In genomic region chr3:109104702-109105101, GRCm38 (mm10) we compare ENCODE assay signal across 41 mouse cellular contexts. TPM values are rescaled to one million over a fixed set of nuclear protein-coding genes. Genes with fewer than 3 reads are reported as not detected.
A peak's percentile ranks its signal among the peaks of the same experiment; 100 is the strongest.
DNase-seq lines count a peak whose midpoint lies in the region; ATAC-seq and TF ChIP-seq lines count a peak whose summit lies in the region.
"Had no signal": no experiment of that assay in that cellular context is flagged by ENCODE, and none has a peak within 500 bp of the region (broad histone marks: within the 10 kb centered on the region; RNA-seq: fewer than 3 reads in every experiment).

No protein-coding gene starts in this region.

- H3K27ac ChIP-seq in limb, embryonic 14.5 days (replicated peaks; ENCODE audit: low read depth, low read length), result no peak overlapping the region
- H3K27ac ChIP-seq: forebrain, embryonic 13.5 days; heart, embryonic 13.5 days; hindbrain, embryonic 15.5 days; kidney, embryonic 15.5 days; layer of hippocampus, adult 2 months; lung, embryonic 15.5 days; midbrain, embryonic 12.5 days; stomach, postnatal 0 days had no signal

- no peak overlapping the region for H3K4me2 ChIP-seq in limb, embryonic 14.5 days (replicated peaks; ENCODE audit: low read depth, low read length, severe bottlenecking)
- H3K4me2 ChIP-seq: forebrain, embryonic 13.5 days; heart, embryonic 13.5 days; hindbrain, embryonic 15.5 days; kidney, embryonic 15.5 days; liver, embryonic 11.5 days; lung, embryonic 15.5 days; midbrain, embryonic 12.5 days had no signal

- H3K9ac ChIP-seq in limb, embryonic 14.5 days (ENCODE audit: low read depth, low read length, severe bottlenecking), result no peak overlapping the region
- H3K9ac ChIP-seq: forebrain, embryonic 13.5 days; heart, embryonic 13.5 days; hindbrain, embryonic 15.5 days; kidney, embryonic 15.5 days; lung, embryonic 15.5 days; midbrain, embryonic 12.5 days had no signal

- no peak for TF ChIP-seq POLR2A in limb, embryonic 14.5 days (IDR thresholded peaks at IDR 0.05; ENCODE audit: borderline replicate concordance, extremely low read depth, insufficient read depth, insufficient read length)

- H3K4me1 ChIP-seq in limb, embryonic 14.5 days (ENCODE audit: control insufficient read depth, insufficient read depth, low read length), result no peaks in the 10 kb centered on the region
- H3K4me1 ChIP-seq: forebrain, embryonic 13.5 days; heart, embryonic 13.5 days; hindbrain, embryonic 15.5 days; kidney, embryonic 15.5 days; lung, embryonic 15.5 days; midbrain, embryonic 12.5 days had no signal

- no peaks in the 10 kb centered on the region for H3K27me3 ChIP-seq in limb, embryonic 14.5 days (ENCODE audit: control insufficient read depth, insufficient read depth, low read length)
- H3K27me3 ChIP-seq: forebrain, embryonic 13.5 days; heart, embryonic 13.5 days; hindbrain, embryonic 15.5 days; kidney, embryonic 15.5 days; lung, embryonic 15.5 days; midbrain, embryonic 12.5 days had no signal

- peak; percentile 16 for DNase-seq in embryo, embryonic 11 days
- DNase-seq in embryo, embryonic 10 days (ENCODE audit: low spot score), result no peak
- DNase-seq in retina, postnatal 1 day, result peak; percentile 6
- no peak for DNase-seq in retina, embryonic 14.5 days (ENCODE audit: low spot score)
- DNase-seq in limb, embryonic 14.5 days (ENCODE audit: low spot score), result no peak
- DNase-seq in gastrocnemius, postnatal 36 days, result no peak
- no peak for DNase-seq in right cerebral cortex, postnatal 4 days
- DNase-seq: adrenal gland, adult 8-10 months; cerebellum, adult 8-10 months; cerebellum, postnatal 25 days; heart, postnatal 10 days; kidney, adult 11 months; kidney, postnatal 25 days; lung, postnatal 36 days; right cerebral cortex, postnatal 25 days; thymus, adult 18-20 months; thymus, postnatal 25 days had no signal

- H3K4me3 ChIP-seq in limb, embryonic 14.5 days (replicated peaks; ENCODE audit: low read length), result no peak overlapping the region
- H3K4me3 ChIP-seq: forebrain, embryonic 13.5 days; heart, embryonic 13.5 days; hindbrain, embryonic 15.5 days; kidney, embryonic 15.5 days; layer of hippocampus, adult 2 months; lung, embryonic 15.5 days; midbrain, embryonic 12.5 days had no signal

- whole genome bisulfite sequencing in limb, embryonic 14.5 days, result 57% methylated on average over 8 of the region's 8 CpGs

- ATAC-seq in limb, embryonic 14.5 days (ENCODE audit: low FRiP score, low read depth), result peak; percentile 81
- ATAC-seq: forebrain, embryonic 13.5 days; inflammation-experienced regulatory T-cells, adult 6 months had no signal

- no peaks in the 10 kb centered on the region for H3K36me3 ChIP-seq in limb, embryonic 14.5 days (ENCODE audit: control insufficient read depth, insufficient read depth, low read length)
- H3K36me3 ChIP-seq: G1E; heart, embryonic 13.5 days; hindbrain, embryonic 15.5 days; kidney, embryonic 15.5 days; lung, embryonic 15.5 days; midbrain, embryonic 12.5 days had no signal

- intact Hi-C loops in gastrocnemius, postnatal 36 days (cut with DNase I), result no loop called here

- H3K9me3 ChIP-seq in limb, embryonic 14.5 days (ENCODE audit: control insufficient read depth, low read length), result no peaks in the 10 kb centered on the region
- H3K9me3 ChIP-seq: forebrain, embryonic 13.5 days; heart, embryonic 13.5 days; hindbrain, embryonic 15.5 days; kidney, embryonic 15.5 days; lung, embryonic 15.5 days; midbrain, embryonic 12.5 days had no signal

RNA-seq across cellular contexts. Expression of gene Slc25a24, which starts 18.2 kb away (rescaled TPM):
- polyA plus RNA-seq in limb, embryonic 14.5 days (2012; rRNA removed), result 31.9 and 34.7 TPM in 2 replicates
- 44.0 and 49.2 TPM in 2 replicates for polyA plus RNA-seq in limb, embryonic 14.5 days (2014; fragmentation: Nextera tagmentation; extraction: Ambion mirVana)
- total RNA-seq in gastrocnemius, postnatal 36 days (2021), result 1 to 10 TPM; 2.5 to 3.0 TPM
- polyA plus RNA-seq: G1E had no signal

RNA-seq across cellular contexts. Expression of gene Slc25a54, which starts 24.4 kb away (rescaled TPM):
- not detected in 2 replicates for polyA plus RNA-seq in limb, embryonic 14.5 days (2012; rRNA removed)
- polyA plus RNA-seq in limb, embryonic 14.5 days (2014; fragmentation: Nextera tagmentation; extraction: Ambion mirVana), result not detected in 2 replicates
- total RNA-seq in gastrocnemius, postnatal 36 days (2021), result not detected
- total RNA-seq: adrenal gland, adult 8-10 months; adrenal gland, postnatal 4 days; G1E; gastrocnemius, adult 8-10 months; heart, adult 8-10 months; heart, postnatal 10 days; hematopoietic stem cell, adult 5-6 weeks; layer of hippocampus, adult 2 months; layer of hippocampus, postnatal 14 days; left cerebral cortex, adult 8-10 months; left cerebral cortex, postnatal 36 days; megakaryocyte, adult 5-6 weeks had no signal
- polyA plus RNA-seq: forebrain, embryonic 13.5 days; frontal cortex, adult 2 months; G1E; gonadal fat pad, adult 2 months; heart, embryonic 13.5 days; hindbrain, embryonic 15.5 days; inflammation-experienced regulatory T-cells, adult 6 months; kidney, embryonic 15.5 days; liver, embryonic 11.5 days; liver, embryonic 16.5 days; lung, embryonic 15.5 days; midbrain, embryonic 12.5 days; neural tube, embryonic 14.5 days; spleen, adult 2 months; stomach, postnatal 0 days had no signal

Comparison
In these comparisons a context has a peak if more than half of its experiments do, and no peak if none do; other contexts are left out.
1. DNase-seq: peak in embryo, embryonic 11 days (single experiment) and retina, postnatal 1 day (single experiment); none in embryo, embryonic 10 days (single experiment), retina, embryonic 14.5 days (single experiment), limb, embryonic 14.5 days (single experiment), gastrocnemius, postnatal 36 days (0 of 2) and right cerebral cortex, postnatal 4 days (single experiment).